Mouse (Mus musculus): ENCODE data around the gene Rps6.

Gene Rps6

GRCm38 (mm10) chr4:86857113-86858069, at the start of gene Rps6:
TSS of gene Rps6 (minus strand) at chr4:86857412.
- peak; percentile 87 to 94 for DNase-seq (ENCODE audit: low spot score in 2 of 2)

DNA sequence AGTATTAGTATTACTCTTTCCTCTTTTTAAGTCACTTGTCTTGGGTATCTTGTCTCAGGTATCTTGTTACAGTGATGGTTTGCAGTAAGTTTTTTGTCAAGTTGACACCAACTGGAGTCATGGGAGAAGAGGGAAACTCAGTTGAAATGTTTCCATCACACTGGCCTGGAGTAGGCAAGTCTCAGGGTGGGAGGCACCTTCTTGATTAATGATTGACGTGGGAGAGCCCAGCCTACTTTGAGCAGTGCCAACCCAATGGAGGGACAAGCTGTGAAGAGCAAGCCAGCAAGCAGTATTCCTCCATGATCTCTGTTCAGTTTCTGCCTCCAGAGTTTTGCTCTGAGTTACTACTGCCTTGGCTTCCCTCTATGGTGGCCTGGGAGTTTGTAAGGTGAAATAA, 48.7 kb upstream of the Rps6 start:
- DNase-seq (ENCODE audit: low spot score in 2 of 2) = no peak

DNA sequence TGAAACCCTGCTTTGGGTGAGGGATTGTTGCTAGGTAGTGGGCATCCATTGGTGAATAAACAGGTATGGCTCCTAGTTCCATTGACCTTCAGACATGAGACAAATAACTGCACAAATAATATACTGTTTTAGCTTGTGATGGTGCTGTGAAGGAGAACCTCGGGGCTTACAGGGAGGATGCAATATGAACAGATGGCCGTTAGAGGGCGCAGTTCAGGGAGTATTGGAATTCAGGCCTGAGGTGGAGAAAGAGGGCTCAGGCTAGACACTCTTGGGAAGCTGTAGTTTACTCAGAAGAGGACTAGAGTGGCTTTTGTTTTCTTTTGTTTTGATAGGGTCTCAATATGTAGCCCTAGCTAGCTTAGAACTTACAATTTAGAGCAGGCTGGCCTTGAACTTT, 47.8 kb upstream of the Rps6 start:
- DNase-seq (ENCODE audit: low spot score in 2 of 2) = no peak

DNA sequence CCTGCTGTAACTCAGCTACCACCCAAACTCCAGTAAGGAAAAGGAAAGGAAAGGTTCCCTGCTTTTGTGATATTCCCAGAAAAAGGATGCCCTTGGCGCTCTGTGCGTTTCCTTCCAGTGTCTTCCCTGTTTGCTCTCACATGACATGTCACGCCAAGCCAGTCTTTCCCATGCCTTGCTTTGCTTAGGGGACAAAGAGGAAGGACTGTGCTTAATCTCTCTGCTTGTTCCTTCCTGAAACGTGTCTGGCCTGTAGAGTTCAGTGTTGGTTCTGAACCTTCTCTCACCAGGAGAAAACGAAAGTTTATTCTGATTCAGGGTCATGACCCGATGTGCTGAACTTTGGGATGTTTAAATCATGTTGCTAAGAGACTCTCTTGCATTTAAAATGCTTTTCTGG, 45.1 kb upstream of the Rps6 start:
- no peak for DNase-seq (ENCODE audit: low spot score in 2 of 2)

GRCm38 (mm10) chr4:86898791-86899474, 41.7 kb upstream of the Rps6 start:
- no peak for DNase-seq (ENCODE audit: low spot score in 2 of 2)

GRCm38 (mm10) chr4:86897411-86897810, 40.2 kb upstream of the Rps6 start:
- DNase-seq (ENCODE audit: low spot score in 2 of 2) = no peak

- no peak for DNase-seq (ENCODE audit: low spot score in 2 of 2)
Measured at GRCm38 (mm10) chr4:86887879-86888278, 30.7 kb upstream of the Rps6 start.

GRCm38 (mm10) chr4:86886160-86886878, 29.1 kb upstream of the Rps6 start:
- no peak for DNase-seq (ENCODE audit: low spot score in 2 of 2)

DNA sequence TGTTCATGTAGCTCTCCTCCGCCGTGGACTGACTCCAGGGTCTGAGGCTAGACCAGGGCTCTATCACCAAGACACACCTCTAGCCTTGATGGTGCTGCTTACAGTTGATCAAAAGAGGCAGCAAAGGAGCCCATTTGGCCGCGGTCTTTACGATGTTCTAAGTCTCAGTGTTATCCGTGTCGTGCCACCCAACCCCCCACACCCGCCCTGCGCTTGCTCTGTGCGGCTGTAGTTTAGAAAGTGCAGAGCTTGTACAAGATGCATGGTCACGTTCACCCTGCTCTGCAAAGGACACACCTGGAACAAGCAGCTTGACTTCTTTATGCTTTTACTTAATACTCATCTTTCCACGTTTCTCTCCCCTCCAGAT, 28.6 kb upstream of the Rps6 start:
- DNase-seq (ENCODE audit: low spot score in 2 of 2) = no peak

GRCm38 (mm10) chr4:86884945-86885344, 27.7 kb upstream of the Rps6 start:
- peak in 1 of 2 experiments; percentile 34 for DNase-seq (ENCODE audit: low spot score in 2 of 2)

- no peak for DNase-seq (ENCODE audit: low spot score in 2 of 2)
Measured at GRCm38 (mm10) chr4:86882413-86882812, 25.2 kb upstream of the Rps6 start.

GRCm38 (mm10) chr4:86881178-86881577, 24.0 kb upstream of the Rps6 start:
- DNase-seq (ENCODE audit: low spot score in 2 of 2) = no peak

DNA sequence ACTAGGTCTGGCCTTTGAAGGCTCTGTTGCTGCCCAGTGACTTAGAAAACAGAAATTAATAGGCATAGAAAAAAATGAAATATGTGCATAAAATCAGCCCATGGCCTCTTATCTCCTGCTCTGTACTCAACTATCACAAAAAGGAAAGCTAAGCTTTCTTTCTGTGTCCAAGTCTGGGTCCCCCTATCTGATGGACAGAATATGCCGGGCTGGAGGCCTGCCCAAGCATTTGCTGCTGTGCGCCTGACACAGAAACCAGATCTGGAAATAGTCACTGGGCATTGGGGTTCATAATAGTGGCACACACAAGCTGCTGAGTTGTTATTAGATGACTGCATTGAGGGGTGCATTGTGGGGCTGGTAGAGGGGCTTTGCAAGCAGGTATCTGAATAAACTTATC, 22.3 kb upstream of the Rps6 start:
- DNase-seq (ENCODE audit: low spot score in 2 of 2) = no peak

- DNase-seq (ENCODE audit: low spot score in 2 of 2) = peak; percentile 78 to 84
Measured at GRCm38 (mm10) chr4:86874146-86874847, 17.1 kb upstream of the Rps6 start, which contains the start of gene Acer2. TSS of gene Acer2 (plus strand) at chr4:86874396.

DNA sequence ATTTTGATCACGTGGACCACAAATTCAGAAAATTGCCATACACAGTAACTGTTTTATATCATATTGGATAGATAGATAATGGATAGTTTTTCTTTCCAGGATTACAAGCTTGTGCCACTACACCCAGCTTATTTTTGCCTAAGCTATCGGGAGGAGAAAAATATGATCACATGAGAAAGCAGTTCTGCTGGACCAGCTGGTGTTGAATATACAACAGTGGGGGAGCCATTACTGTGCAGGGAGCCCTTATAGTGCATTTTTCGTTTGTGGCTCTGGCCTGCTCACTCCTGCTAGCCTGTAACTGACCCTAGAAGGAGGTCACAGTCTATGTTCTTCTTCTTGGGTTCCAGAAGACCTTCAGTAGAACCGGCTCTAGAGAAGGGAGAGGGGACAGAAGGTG, 15.9 kb upstream of the Rps6 start:
- DNase-seq (ENCODE audit: low spot score in 2 of 2) = no peak

GRCm38 (mm10) chr4:86871988-86872387, 14.8 kb upstream of the Rps6 start:
- DNase-seq (ENCODE audit: low spot score in 2 of 2) = no peak

DNA sequence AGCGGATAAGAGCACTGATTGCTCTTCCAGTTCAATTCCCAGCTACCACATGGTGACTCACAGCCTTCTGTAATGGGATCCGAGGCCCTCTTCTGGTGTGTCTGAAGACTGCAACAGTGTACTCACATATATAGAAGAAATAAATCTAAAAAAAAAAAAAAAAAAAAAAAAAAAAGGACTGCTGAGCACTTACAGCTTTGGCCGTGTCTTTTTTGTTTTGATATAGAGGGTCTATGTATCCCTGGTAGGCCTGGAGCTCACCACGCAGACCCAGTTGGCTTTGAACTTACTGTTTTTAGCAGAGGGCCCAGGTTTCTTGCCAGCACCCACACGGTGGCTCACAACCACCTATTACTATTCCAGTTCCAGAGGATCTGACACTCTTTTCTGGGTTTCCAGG, 6.9 kb upstream of the Rps6 start:
- DNase-seq (ENCODE audit: low spot score in 2 of 2) = no peak

- no peak for DNase-seq (ENCODE audit: low spot score in 2 of 2)
Measured at GRCm38 (mm10) chr4:86858070-86858440, 843 bp upstream of the Rps6 start.

DNA sequence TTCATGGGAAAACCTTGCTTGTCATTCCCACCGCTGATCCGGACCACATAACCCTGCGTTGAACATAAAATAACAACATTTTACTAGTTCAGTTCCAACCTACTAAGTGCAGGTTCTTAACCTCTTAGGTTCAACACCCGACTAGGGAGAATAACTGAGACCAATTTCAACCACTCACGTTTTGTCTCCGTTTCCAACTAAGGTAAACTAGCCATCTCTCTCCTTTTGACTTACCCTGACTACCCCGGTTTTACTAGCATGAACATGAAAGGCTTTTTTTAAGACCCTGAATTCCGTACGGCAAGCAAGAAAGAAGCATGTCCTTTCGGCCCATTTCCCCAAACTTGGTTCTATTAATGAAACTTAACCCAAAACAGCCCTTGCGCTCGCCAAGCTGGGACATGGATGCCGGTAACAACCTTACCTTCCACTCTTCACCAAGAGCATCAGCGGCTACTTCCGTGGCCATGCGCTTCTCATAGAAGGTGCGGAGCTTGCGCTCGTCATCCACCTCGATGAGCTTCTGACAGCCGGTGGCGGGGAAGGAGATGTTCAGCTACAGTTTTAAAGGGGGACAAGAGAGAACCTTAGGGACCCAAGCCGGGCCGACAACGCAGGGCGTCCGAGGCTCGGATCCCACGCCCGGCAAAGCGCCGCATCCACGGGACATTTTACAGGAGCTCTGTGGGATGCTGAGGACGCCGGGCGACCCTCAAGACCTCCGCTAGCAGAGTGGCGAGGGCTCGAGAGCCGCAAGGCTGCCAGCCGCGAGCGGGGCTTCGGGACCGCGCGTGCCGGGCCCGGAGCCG, 704 bp downstream of the Rps6 start:
- DNase-seq (ENCODE audit: low spot score in 2 of 2) = peak in 1 of 2 experiments; percentile 10

DNA sequence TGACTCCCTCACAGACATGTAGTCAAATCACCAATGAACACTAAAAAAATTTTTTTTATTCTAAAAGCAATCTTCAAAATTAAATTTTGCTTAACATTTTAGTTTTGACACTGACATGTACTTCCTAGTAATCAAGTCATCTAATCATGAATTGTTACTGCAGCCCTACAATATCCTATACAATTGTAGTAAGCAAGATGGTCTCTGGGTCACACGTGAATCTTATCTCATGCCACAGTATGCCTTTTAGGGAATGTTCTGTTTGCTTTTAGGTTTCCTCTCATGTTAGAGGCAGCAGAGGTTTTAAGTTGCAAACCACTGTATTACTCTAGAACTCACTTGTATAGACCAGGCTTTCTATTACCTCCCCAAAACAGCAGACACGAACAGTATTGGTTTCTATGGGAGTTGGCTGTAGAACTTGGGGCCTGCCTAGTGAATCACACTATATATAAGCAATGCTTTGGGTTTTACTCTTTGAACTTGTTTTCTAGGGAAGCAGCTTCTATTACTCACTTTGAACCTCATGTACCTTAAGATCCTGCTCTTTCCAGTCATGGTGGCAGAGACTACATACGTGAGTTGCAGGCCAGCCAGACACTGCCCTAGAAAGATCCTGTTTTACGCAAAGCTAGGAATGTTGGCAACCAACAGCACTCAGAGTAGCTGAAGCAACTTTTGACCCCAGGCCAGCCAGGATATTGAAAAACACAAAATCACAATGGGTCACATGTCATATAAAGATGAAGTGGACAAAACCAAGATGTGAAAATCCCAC, 4.2 kb downstream of the Rps6 start:
- no peak for DNase-seq (ENCODE audit: low spot score in 2 of 2)
